Mouse (Mus musculus) limb, embryonic 12.5 days (tissue): Measurements from ENCODE around the gene Gbx2. TPM values are rescaled to one million over a fixed set of nuclear protein-coding genes. Genes with fewer than 3 reads are reported as not detected.

Experiments
- polyA plus RNA-seq: library from polyadenylated mRNA; unstranded; fragments of >200 nt; fragmentation: Nextera tagmentation; extraction: Ambion mirVana; gene quantifications from 2 replicates; pipeline ENCODE4 v1.2.1, GENCODE M21; 2016

Gene Gbx2
- polyA plus RNA-seq, 1 experiment from 2014 or later: not detected

Other genes with a start within 250 kb of the Gbx2 start
- 0.05 TPM in 1 of 2 replicates, not detected in the other for gene Asb18, start 83.5 kb upstream of the Gbx2 start, polyA plus RNA-seq
- gene Iqca, start 222.2 kb upstream of the Gbx2 start, polyA plus RNA-seq: 0.17 TPM in 1 of 2 replicates, not detected in the other